Mouse (Mus musculus): ENCODE measurements around the gene Fam172a. TPM values are rescaled to one million over a fixed set of nuclear protein-coding genes. Genes with fewer than 3 reads are reported as not detected.

The Fam172a gene
- polyA plus RNA-seq, 1 experiment from 2014 or later = 33.0 TPM

- Histone ChIP-seq H3K9ac (ENCODE audit: low read depth, low read length) (peak overlapping the region; percentile 76), H3K4me1 (ENCODE audit: control insufficient read depth, insufficient read depth, low read length) (peaks cover 8% of the 10 kb centered on the region; the same call in 1 of the 2 replicates), H3K36me3 (ENCODE audit: control insufficient read depth, insufficient read depth, low read length) (0 out of 2 replicates have a peak, but pooled peaks cover 4% of the 10 kb centered on the region), H3K27ac (replicated peaks; ENCODE audit: low read depth, low read length) (peak overlapping the region; percentile 98), H3K27me3 (replicated peaks; ENCODE audit: control insufficient read depth, insufficient read depth, low read length) (peaks cover 57% of the 10 kb centered on the region), H3K4me3 (ENCODE audit: low read depth, low read length) (peak overlapping the region; percentile 81), H3K9me3 (ENCODE audit: control insufficient read depth, low read length) (no peaks in the 10 kb centered on the region), H3K4me2 (ENCODE audit: low read depth, low read length) (peak overlapping the region; percentile 85)
- 19% methylated on average over 16 of the region's 26 CpGs for WGBS
- ATAC-seq (ENCODE audit: low read depth) (no peak), DNase-seq (ENCODE audit: low spot score) (no peak)
These were observed 492.5 kb downstream of the Fam172a start for GRCm38 (mm10) chr13:78194135-78194849.

GRCm38 (mm10) chr13:78194850-78195600, 493.2 kb downstream of the Fam172a start:
- peak overlapping the region; percentile 76 for H3K9ac ChIP-seq (ENCODE audit: low read depth, low read length)
- no peaks in the 10 kb centered on the region for H3K9me3 ChIP-seq (ENCODE audit: control insufficient read depth, low read length)
- DNase-seq (ENCODE audit: low spot score) = no peak
- ATAC-seq (ENCODE audit: low read depth) = 0 out of 2 replicates have a peak, but pooled peaks have one; percentile 5
- 6% methylated on average over 53 of the region's 64 CpGs for WGBS
- H3K4me2 ChIP-seq (ENCODE audit: low read depth, low read length) = peak overlapping the region; percentile 85
- H3K4me1 ChIP-seq (ENCODE audit: control insufficient read depth, insufficient read depth, low read length) = peaks cover 8% of the 10 kb centered on the region; the same call in 1 of the 2 replicates
- peak overlapping the region; percentile 98 for H3K27ac ChIP-seq (replicated peaks; ENCODE audit: low read depth, low read length)
- H3K36me3 ChIP-seq (ENCODE audit: control insufficient read depth, insufficient read depth, low read length) = 0 out of 2 replicates have a peak, but pooled peaks cover 4% of the 10 kb centered on the region
- H3K4me3 ChIP-seq (ENCODE audit: low read depth, low read length) = peak overlapping the region; percentile 81
- peaks cover 51% of the 10 kb centered on the region for H3K27me3 ChIP-seq (replicated peaks; ENCODE audit: control insufficient read depth, insufficient read depth, low read length)

GRCm38 (mm10) chr13:78195601-78196115, 493.8 kb downstream of the Fam172a start:
- no peak for DNase-seq (ENCODE audit: low spot score)

GRCm38 (mm10) chr13:78196236-78196796, 494.5 kb downstream of the Fam172a start:
- peak overlapping the region; percentile 81 for H3K4me3 ChIP-seq (ENCODE audit: low read depth, low read length)
- H3K9ac ChIP-seq (ENCODE audit: low read depth, low read length) = peak overlapping the region; percentile 76
- peaks cover 40% of the 10 kb centered on the region for H3K27me3 ChIP-seq (replicated peaks; ENCODE audit: control insufficient read depth, insufficient read depth, low read length)
- H3K9me3 ChIP-seq (ENCODE audit: control insufficient read depth, low read length) = no peaks in the 10 kb centered on the region
- no peak for DNase-seq (ENCODE audit: low spot score)
- H3K4me2 ChIP-seq (ENCODE audit: low read depth, low read length) = peak overlapping the region; percentile 85
- H3K4me1 ChIP-seq (ENCODE audit: control insufficient read depth, insufficient read depth, low read length) = peaks cover 8% of the 10 kb centered on the region; the same call in 1 of the 2 replicates
- 0 out of 2 replicates have a peak, but pooled peaks cover 4% of the 10 kb centered on the region for H3K36me3 ChIP-seq (ENCODE audit: control insufficient read depth, insufficient read depth, low read length)
- ATAC-seq (ENCODE audit: low read depth) = no peak
- peak overlapping the region; percentile 98 for H3K27ac ChIP-seq (replicated peaks; ENCODE audit: low read depth, low read length)
- WGBS = 28% methylated on average over 7 of the region's 7 CpGs

More at GRCm38 (mm10) chr13:78195601-78196115, 493.8 kb downstream of the Fam172a start:
- Histone ChIP-seq H3K9ac (ENCODE audit: low read depth, low read length) (peak overlapping the region; percentile 76), H3K9me3 (ENCODE audit: control insufficient read depth, low read length) (no peaks in the 10 kb centered on the region), H3K27ac (replicated peaks; ENCODE audit: low read depth, low read length) (peak overlapping the region; percentile 98), H3K36me3 (ENCODE audit: control insufficient read depth, insufficient read depth, low read length) (0 out of 2 replicates have a peak, but pooled peaks cover 4% of the 10 kb centered on the region), H3K4me1 (ENCODE audit: control insufficient read depth, insufficient read depth, low read length) (peaks cover 8% of the 10 kb centered on the region; the same call in 1 of the 2 replicates), H3K4me2 (ENCODE audit: low read depth, low read length) (peak overlapping the region; percentile 85), H3K27me3 (replicated peaks; ENCODE audit: control insufficient read depth, insufficient read depth, low read length) (peaks cover 45% of the 10 kb centered on the region), H3K4me3 (ENCODE audit: low read depth, low read length) (peak overlapping the region; percentile 81)
- no peak for ATAC-seq (ENCODE audit: low read depth)
- 15% methylated on average over 13 of the region's 13 CpGs for WGBS

GRCm38 (mm10) chr13:78197286-78197818, 495.5 kb downstream of the Fam172a start:
- peak overlapping the region; percentile 93 for H3K9ac ChIP-seq (ENCODE audit: low read depth, low read length)
- peaks cover 8% of the 10 kb centered on the region; the same call in 1 of the 2 replicates for H3K4me1 ChIP-seq (ENCODE audit: control insufficient read depth, insufficient read depth, low read length)
- no peak for ATAC-seq (ENCODE audit: low read depth)
- H3K4me2 ChIP-seq (ENCODE audit: low read depth, low read length) = peak overlapping the region; percentile 85
- H3K27ac ChIP-seq (replicated peaks; ENCODE audit: low read depth, low read length) = peak overlapping the region; percentile 98
- H3K36me3 ChIP-seq (ENCODE audit: control insufficient read depth, insufficient read depth, low read length) = 0 out of 2 replicates have a peak, but pooled peaks cover 4% of the 10 kb centered on the region
- DNase-seq (ENCODE audit: low spot score) = no peak
- peak overlapping the region; percentile 81 for H3K4me3 ChIP-seq (ENCODE audit: low read depth, low read length)
- H3K27me3 ChIP-seq (replicated peaks; ENCODE audit: control insufficient read depth, insufficient read depth, low read length) = peaks cover 32% of the 10 kb centered on the region
- H3K9me3 ChIP-seq (ENCODE audit: control insufficient read depth, low read length) = no peaks in the 10 kb centered on the region
- WGBS = under 1% methylated on average over 9 of the region's 9 CpGs

GRCm38 (mm10) chr13:78197819-78198390, 496.1 kb downstream of the Fam172a start:
- no peak for DNase-seq (ENCODE audit: low spot score)
- peak overlapping the region; percentile 93 for H3K9ac ChIP-seq (ENCODE audit: low read depth, low read length)
- ATAC-seq (ENCODE audit: low read depth) = no peak
- peak overlapping the region; percentile 81 for H3K4me3 ChIP-seq (ENCODE audit: low read depth, low read length)
- peaks cover 8% of the 10 kb centered on the region; the same call in 1 of the 2 replicates for H3K4me1 ChIP-seq (ENCODE audit: control insufficient read depth, insufficient read depth, low read length)
- no peaks in the 10 kb centered on the region for H3K9me3 ChIP-seq (ENCODE audit: control insufficient read depth, low read length)
- peaks cover 32% of the 10 kb centered on the region for H3K27me3 ChIP-seq (replicated peaks; ENCODE audit: control insufficient read depth, insufficient read depth, low read length)
- peak overlapping the region; percentile 85 for H3K4me2 ChIP-seq (ENCODE audit: low read depth, low read length)
- 0 out of 2 replicates have a peak, but pooled peaks cover 4% of the 10 kb centered on the region for H3K36me3 ChIP-seq (ENCODE audit: control insufficient read depth, insufficient read depth, low read length)
- peak overlapping the region; percentile 98 for H3K27ac ChIP-seq (replicated peaks; ENCODE audit: low read depth, low read length)
- 1% methylated on average over 26 of the region's 33 CpGs for WGBS

- Histone ChIP-seq H3K9ac (ENCODE audit: low read depth, low read length) (peak overlapping the region; percentile 93), H3K4me1 (ENCODE audit: control insufficient read depth, insufficient read depth, low read length) (peaks cover 8% of the 10 kb centered on the region; the same call in 1 of the 2 replicates), H3K27me3 (replicated peaks; ENCODE audit: control insufficient read depth, insufficient read depth, low read length) (peaks cover 28% of the 10 kb centered on the region), H3K36me3 (ENCODE audit: control insufficient read depth, insufficient read depth, low read length) (0 out of 2 replicates have a peak, but pooled peaks cover 4% of the 10 kb centered on the region), H3K4me2 (ENCODE audit: low read depth, low read length) (peak overlapping the region; percentile 85), H3K9me3 (ENCODE audit: control insufficient read depth, low read length) (no peaks in the 10 kb centered on the region), H3K27ac (replicated peaks; ENCODE audit: low read depth, low read length) (peak overlapping the region; percentile 98), H3K4me3 (ENCODE audit: low read depth, low read length) (peak overlapping the region; percentile 81)
- DNase-seq (ENCODE audit: low spot score) (no peak), ATAC-seq (ENCODE audit: low read depth) (no peak)
- 0% methylated on average over 10 of the region's 63 CpGs for WGBS
These were observed 496.6 kb downstream of the Fam172a start for GRCm38 (mm10) chr13:78198391-78198870.

Measured in embryonic facial prominence, embryonic 14.5 days (tissue).